Mouse (Mus musculus): ENCODE measurements at regions not wholly inside any gene's neighbourhood (a gene's known extent, or its start where the extent isn't known, plus 50 kb on each side); places are given as distances from the start of the nearest gene placed in this dataset.

DNA sequence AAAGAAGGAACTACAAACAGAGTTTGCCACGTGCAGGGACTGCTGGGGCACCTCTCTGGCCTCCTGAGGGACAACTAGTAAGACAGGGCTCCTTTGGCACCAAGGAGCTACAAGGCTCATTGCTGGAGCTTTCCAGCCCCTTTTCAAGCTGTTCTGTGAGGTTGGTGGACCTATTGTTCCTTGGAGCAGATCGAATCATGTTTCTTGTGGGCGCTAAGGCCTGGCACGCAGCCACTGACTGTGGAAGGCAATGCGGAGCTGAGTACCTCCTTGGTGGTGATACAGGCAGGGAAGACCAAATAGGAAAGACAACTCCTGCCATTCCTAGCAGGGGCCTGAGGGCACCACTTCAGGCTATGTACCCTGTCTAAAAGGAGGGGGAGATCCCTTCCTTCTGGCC lies 157.2 kb downstream of the Fam43a start:
- no peak for TF ChIP-seq CTCF (IDR thresholded peaks at IDR 0.05; ENCODE audit: low read depth)
- no peak for TF ChIP-seq EP300 (IDR thresholded peaks at IDR 0.05; ENCODE audit: low read depth)

Data from liver, postnatal 0 days (tissue).